Mouse (Mus musculus) bone marrow, adult 2 months (tissue): ENCODE results near the gene Hist1h2bh.
"Not testable (repeated sequence)": the region's sequence is repeated elsewhere in the genome, so short reads cannot be mapped to it uniquely, and the experiment has no call there.

ENCODE experiments used
- CTCF ChIP-seq: fragments of 200-500 bp; IDR thresholded peaks from 2 replicates; pipeline ENCODE4 v1.5.1; 2011; ENCODE audit warnings: low read length, control low read depth; ENCODE audit not compliant: control insufficient read depth, insufficient read depth
- POLR2A ChIP-seq: fragments of 200-500 bp; IDR thresholded peaks from 2 replicates; pipeline ENCODE4 v1.6.1; 2011; ENCODE audit warnings: low read depth, mild to moderate bottlenecking, control low read depth, low read length, borderline replicate concordance; ENCODE audit not compliant: control insufficient read depth

- not testable (repeated sequence) for TF ChIP-seq CTCF
- peak; percentile 93; the same call in 1 of the 2 replicates for TF ChIP-seq POLR2A
These were observed 30.8 kb upstream of the Hist1h2bh start, which contains the start of the genes Hist1h2bf and Hist1h2ad for GRCm38 (mm10) chr13:23573898-23574524.
